Mouse (Mus musculus) limb, embryonic 15.5 days (tissue): Measurements from ENCODE around the gene Fkbp5. TPM values are rescaled to one million over a fixed set of nuclear protein-coding genes. Genes with fewer than 3 reads are reported as not detected.
A peak's percentile ranks its signal among the peaks of the same experiment; 100 is the strongest.

ENCODE experiments used
- ATAC-seq: fragments of 200-750 bp; cut with Nextera tagmentation; 2 replicates; pipeline ENCODE4 v1.8.0; 2017; ENCODE audit warnings: low read depth, moderate TSS enrichment; ENCODE audit not compliant: insufficient number of reproducible peaks, low FRiP score, low TSS enrichment
- H3K27ac ChIP-seq: fragments of 300-500 bp; sonication (generic); 2 replicates; pipeline ENCODE4 v1.5.1; 2015; ENCODE audit warnings: moderate library complexity, mild to moderate bottlenecking, inconsistent platforms
- H3K27me3 ChIP-seq: fragments of 300-500 bp; sonication (generic); 2 replicates; pipeline ENCODE4 v1.6.1; 2015; ENCODE audit warnings: inconsistent platforms
- H3K36me3 ChIP-seq: fragments of 300-500 bp; sonication (generic); 2 replicates; pipeline ENCODE4 v1.6.1; 2015; ENCODE audit warnings: inconsistent platforms
- H3K4me1 ChIP-seq: fragments of 300-500 bp; sonication (generic); 2 replicates; pipeline ENCODE4 v1.6.1; 2015; ENCODE audit warnings: inconsistent platforms
- H3K4me2 ChIP-seq: fragments of 300-500 bp; sonication (generic); 2 replicates; pipeline ENCODE4 v1.6.1; 2015; ENCODE audit warnings: mild to moderate bottlenecking, inconsistent platforms
- H3K4me3 ChIP-seq: fragments of 300-500 bp; sonication (generic); 2 replicates; pipeline ENCODE4 v1.5.1; 2015; ENCODE audit warnings: mild to moderate bottlenecking, inconsistent platforms
- H3K9ac ChIP-seq: fragments of 300-500 bp; sonication (generic); 2 replicates; pipeline ENCODE4 v1.6.1; 2015; ENCODE audit warnings: inconsistent platforms
- H3K9me3 ChIP-seq: fragments of 300-500 bp; sonication (generic); 2 replicates; pipeline ENCODE4 v1.6.1; 2016; ENCODE audit warnings: inconsistent platforms
- WGBS: fragments of 180-500 bp; shearing (Covaris S2); methylation state at CpG from one replicate; pipeline ENCODE4 v1.1.7; 2015; 5-methylcytosine and 5-hydroxymethylcytosine counted together
- polyA plus RNA-seq: library from polyadenylated mRNA; unstranded; fragments of >200 nt; fragmentation: Nextera tagmentation; extraction: Ambion mirVana; gene quantifications from 2 replicates; pipeline ENCODE4 v1.2.1, GENCODE M21; 2015

The Fkbp5 gene
- polyA plus RNA-seq, 1 experiment from 2014 or later = 42.1 TPM

GRCm38 (mm10) chr17:28533327-28533726 lies 16.0 kb upstream of the Fkbp5 start:
- H3K9me3 ChIP-seq = no peaks in the 10 kb centered on the region
- ATAC-seq = no peak
- no peaks in the 10 kb centered on the region for H3K36me3 ChIP-seq
- H3K27ac ChIP-seq = no peak overlapping the region
- 0 out of 2 replicates have a peak, but pooled peaks cover 5% of the 10 kb centered on the region for H3K4me1 ChIP-seq
- H3K4me3 ChIP-seq = no peak overlapping the region
- 91% methylated on average over 13 of the region's 13 CpGs for WGBS
- no peak overlapping the region for H3K9ac ChIP-seq
- H3K4me2 ChIP-seq = no peak overlapping the region
- no peaks in the 10 kb centered on the region for H3K27me3 ChIP-seq

- Histone ChIP-seq H3K4me1 (peaks cover 8% of the 10 kb centered on the region), H3K9ac (no peak overlapping the region), H3K4me2 (no peak overlapping the region), H3K4me3 (no peak overlapping the region), H3K36me3 (no peaks in the 10 kb centered on the region), H3K9me3 (no peaks in the 10 kb centered on the region), H3K27ac (no peak overlapping the region), H3K27me3 (no peaks in the 10 kb centered on the region)
- 81% methylated on average over 7 of the region's 7 CpGs for WGBS
- ATAC-seq = no peak
These were observed 15.2 kb upstream of the Fkbp5 start for GRCm38 (mm10) chr17:28532557-28532956.

- Histone ChIP-seq H3K4me1 (peaks cover 11% of the 10 kb centered on the region), H3K36me3 (no peaks in the 10 kb centered on the region), H3K27me3 (no peaks in the 10 kb centered on the region), H3K4me3 (no peak overlapping the region), H3K9ac (no peak overlapping the region), H3K9me3 (no peaks in the 10 kb centered on the region), H3K27ac (no peak overlapping the region), H3K4me2 (0 out of 2 replicates have a peak overlapping the region, but pooled peaks have one; percentile 19)
- no peak for ATAC-seq
- 14% methylated on average over 18 of the region's 18 CpGs for WGBS
These were observed 14.6 kb upstream of the Fkbp5 start for GRCm38 (mm10) chr17:28531946-28532345.

GRCm38 (mm10) chr17:28530506-28530905 lies 13.2 kb upstream of the Fkbp5 start, which contains the start of gene Armc12:
Gene Armc12 (plus strand): TSS chr17:28530806.
- Histone ChIP-seq H3K4me2 (no peak within 1 kb of the TSS), H3K9ac (no peak within 1 kb of the TSS), H3K4me1 (peaks cover 11% of the 10 kb centered on the region), H3K36me3 (no peaks in the 10 kb centered on the region), H3K9me3 (no peaks in the 10 kb centered on the region), H3K4me3 (no peak within 1 kb of the TSS), H3K27ac (no peak within 1 kb of the TSS), H3K27me3 (no peaks in the 10 kb centered on the region)
- no peak for ATAC-seq
- 90% methylated on average over 6 of the region's 6 CpGs for WGBS

- Histone ChIP-seq H3K4me2 (no peak overlapping the region), H3K27me3 (no peaks in the 10 kb centered on the region), H3K9ac (no peak overlapping the region), H3K27ac (no peak overlapping the region), H3K4me3 (no peak overlapping the region), H3K36me3 (no peaks in the 10 kb centered on the region), H3K4me1 (peaks cover 13% of the 10 kb centered on the region), H3K9me3 (no peaks in the 10 kb centered on the region)
- WGBS = 66% methylated on average over 4 of the region's 4 CpGs
- ATAC-seq = no peak
These were observed 11.8 kb upstream of the Fkbp5 start for GRCm38 (mm10) chr17:28529116-28529515.

- Histone ChIP-seq H3K4me3 (peak overlapping the region; percentile 11; the same call in 1 of the 2 replicates), H3K27ac (no peak overlapping the region), H3K9me3 (no peaks in the 10 kb centered on the region)
These were observed 10.7 kb upstream of the Fkbp5 start for GRCm38 (mm10) chr17:28528043-28528351.

GRCm38 (mm10) chr17:28527184-28528042 lies 10.1 kb upstream of the Fkbp5 start:
- 35% methylated on average over 12 of the region's 12 CpGs for WGBS
- Histone ChIP-seq H3K4me2 (peak overlapping the region; percentile 41), H3K36me3 (no peaks in the 10 kb centered on the region), H3K4me1 (peaks cover 27% of the 10 kb centered on the region), H3K27me3 (no peaks in the 10 kb centered on the region), H3K9ac (no peak overlapping the region), H3K4me3 (peak overlapping the region; percentile 11; the same call in 1 of the 2 replicates), H3K27ac (peak overlapping the region; percentile 47; the same call in 1 of the 2 replicates), H3K9me3 (no peaks in the 10 kb centered on the region)
- no peak for ATAC-seq

More at GRCm38 (mm10) chr17:28528043-28528351, 10.7 kb upstream of the Fkbp5 start:
- 0 out of 2 replicates have a peak, but pooled peaks have one; percentile 37 for ATAC-seq
- Histone ChIP-seq H3K9ac (no peak overlapping the region), H3K4me1 (peaks cover 22% of the 10 kb centered on the region), H3K4me2 (peak overlapping the region; percentile 41), H3K27me3 (no peaks in the 10 kb centered on the region), H3K36me3 (no peaks in the 10 kb centered on the region)
- 2% methylated on average over 6 of the region's 6 CpGs for WGBS

- no peaks in the 10 kb centered on the region for H3K36me3 ChIP-seq
- WGBS = 62% methylated on average over 4 of the region's 4 CpGs
- H3K4me3 ChIP-seq = no peak overlapping the region
- peak overlapping the region; percentile 52; the same call in 1 of the 2 replicates for H3K27ac ChIP-seq
- H3K9me3 ChIP-seq = no peaks in the 10 kb centered on the region
- peaks cover 30% of the 10 kb centered on the region for H3K4me1 ChIP-seq
- H3K4me2 ChIP-seq = no peak overlapping the region
- no peak for ATAC-seq
- H3K9ac ChIP-seq = no peak overlapping the region
- H3K27me3 ChIP-seq = no peaks in the 10 kb centered on the region
These were observed 7.6 kb upstream of the Fkbp5 start for GRCm38 (mm10) chr17:28524831-28525430.

- WGBS = 86% methylated on average over 23 of the region's 23 CpGs
- H3K27me3 ChIP-seq = no peaks in the 10 kb centered on the region
- peak overlapping the region; percentile 69 for H3K4me3 ChIP-seq
- H3K27ac ChIP-seq = peak overlapping the region; percentile 52
- H3K4me2 ChIP-seq = peak overlapping the region; percentile 93
- no peaks in the 10 kb centered on the region for H3K36me3 ChIP-seq
- H3K4me1 ChIP-seq = peaks cover 30% of the 10 kb centered on the region
- H3K9me3 ChIP-seq = no peaks in the 10 kb centered on the region
- ATAC-seq = no peak
- H3K9ac ChIP-seq = no peak overlapping the region
These were observed 6.8 kb upstream of the Fkbp5 start for GRCm38 (mm10) chr17:28524009-28524695.

- peaks cover 37% of the 10 kb centered on the region for H3K4me1 ChIP-seq
- no peaks in the 10 kb centered on the region for H3K36me3 ChIP-seq
- ATAC-seq = no peak; the same call in 1 of the 2 replicates
- 8% methylated on average over 27 of the region's 28 CpGs for WGBS
- no peaks in the 10 kb centered on the region for H3K9me3 ChIP-seq
- peak overlapping the region; percentile 69 for H3K4me3 ChIP-seq
- peak overlapping the region; percentile 64 for H3K9ac ChIP-seq
- H3K27me3 ChIP-seq = no peaks in the 10 kb centered on the region
- peak overlapping the region; percentile 93 for H3K4me2 ChIP-seq
- H3K27ac ChIP-seq = peak overlapping the region; percentile 95
These were observed 6.2 kb upstream of the Fkbp5 start for GRCm38 (mm10) chr17:28523355-28524008.

GRCm38 (mm10) chr17:28522623-28523354 lies 5.5 kb upstream of the Fkbp5 start:
- under 1% methylated on average over 66 of the region's 66 CpGs for WGBS
- H3K27me3 ChIP-seq = no peaks in the 10 kb centered on the region
- H3K36me3 ChIP-seq = no peaks in the 10 kb centered on the region
- peak; percentile 77 for ATAC-seq
- H3K4me2 ChIP-seq = peak overlapping the region; percentile 93
- peak overlapping the region; percentile 64 for H3K9ac ChIP-seq
- no peaks in the 10 kb centered on the region for H3K9me3 ChIP-seq
- peaks cover 43% of the 10 kb centered on the region for H3K4me1 ChIP-seq
- H3K4me3 ChIP-seq = peak overlapping the region; percentile 69
- H3K27ac ChIP-seq = peak overlapping the region; percentile 95
